In the genomic region with DNA sequence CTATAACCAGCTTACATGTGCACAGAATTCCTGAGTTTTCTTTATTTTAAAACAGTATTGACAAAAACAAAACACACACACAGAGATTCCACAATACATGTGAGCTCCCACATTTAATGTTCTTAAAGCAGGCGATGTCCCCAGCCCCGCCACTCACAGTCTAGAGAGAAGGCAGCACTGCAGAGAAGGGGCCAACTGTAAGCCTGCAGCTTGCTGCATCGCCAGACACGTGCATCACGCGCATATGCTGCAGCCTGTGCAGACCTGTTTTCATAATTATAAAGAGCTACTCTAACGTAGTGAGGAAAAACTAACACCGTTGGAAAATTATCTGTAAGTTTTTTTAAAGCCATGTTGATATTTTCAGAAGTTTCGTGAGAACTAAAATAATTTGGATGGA, we compare ENCODE assay signal across 11 mouse cellular contexts. TPM values are rescaled to one million over a fixed set of nuclear protein-coding genes. Genes with fewer than 3 reads are reported as not detected.
A peak's percentile ranks its signal among the peaks of the same experiment; 100 is the strongest.
DNase-seq lines count a peak whose midpoint lies in the region; ATAC-seq and TF ChIP-seq lines count a peak whose summit lies in the region.
"Had no signal": no experiment of that assay in that cellular context is flagged by ENCODE, and none has a peak within 500 bp of the region (broad histone marks: within the 10 kb centered on the region; RNA-seq: fewer than 3 reads in every experiment).

No protein-coding gene starts in this region.

- H3K27me3 ChIP-seq in heart, embryonic 14.5 days (ENCODE audit: control insufficient read depth, insufficient read depth, low read length): no peaks in the 10 kb centered on the region
- no peaks in the 10 kb centered on the region for H3K27me3 ChIP-seq in heart, embryonic 12.5 days (replicated peaks)
- no peaks in the 10 kb centered on the region for H3K27me3 ChIP-seq in limb, embryonic 10.5 days (ENCODE audit: low read depth, poor library complexity, severe bottlenecking)
- no peaks in the 10 kb centered on the region for H3K27me3 ChIP-seq in neural tube, embryonic 15.5 days (replicated peaks)
- no peaks in the 10 kb centered on the region for H3K27me3 ChIP-seq in midbrain, embryonic 15.5 days (replicated peaks)
- H3K27me3 ChIP-seq in forebrain, embryonic 11.5 days (ENCODE audit: control insufficient read depth, insufficient read depth, low read length): no peaks in the 10 kb centered on the region

- no peak overlapping the region for H3K9ac ChIP-seq in heart, embryonic 14.5 days (ENCODE audit: low read length)
- H3K9ac ChIP-seq in heart, embryonic 12.5 days: no peak overlapping the region
- no peak overlapping the region for H3K9ac ChIP-seq in neural tube, embryonic 15.5 days (replicated peaks)
- H3K9ac ChIP-seq in midbrain, embryonic 15.5 days: no peak overlapping the region
- no peak overlapping the region for H3K9ac ChIP-seq in forebrain, embryonic 11.5 days (ENCODE audit: low read length)

- no peaks in the 10 kb centered on the region for H3K9me3 ChIP-seq in heart, embryonic 14.5 days (ENCODE audit: control insufficient read depth, low read length)
- H3K9me3 ChIP-seq in heart, embryonic 12.5 days (replicated peaks): peaks cover 3% of the 10 kb centered on the region; the same call in 1 of the 2 replicates
- no peaks in the 10 kb centered on the region for H3K9me3 ChIP-seq in limb, embryonic 10.5 days (replicated peaks)
- no peaks in the 10 kb centered on the region for H3K9me3 ChIP-seq in neural tube, embryonic 15.5 days (replicated peaks)
- H3K9me3 ChIP-seq in midbrain, embryonic 15.5 days: no peaks in the 10 kb centered on the region
- H3K9me3 ChIP-seq in forebrain, embryonic 11.5 days (ENCODE audit: control insufficient read depth, low read length): no peaks in the 10 kb centered on the region; the same call in 1 of the 2 replicates

- no peak overlapping the region for H3K4me3 ChIP-seq in heart, embryonic 14.5 days (ENCODE audit: control insufficient read depth in 1 of 2, insufficient read depth in 1 of 2, low read depth in 1 of 2, low read length in 2 of 2)
- H3K4me3 ChIP-seq in heart, embryonic 12.5 days: no peak overlapping the region
- no peak overlapping the region for H3K4me3 ChIP-seq in left cerebral cortex, adult 2 months
- no peak overlapping the region for H3K4me3 ChIP-seq in limb, embryonic 10.5 days
- no peak overlapping the region for H3K4me3 ChIP-seq in neural tube, embryonic 15.5 days (replicated peaks)
- H3K4me3 ChIP-seq in midbrain, embryonic 15.5 days: no peak overlapping the region
- H3K4me3 ChIP-seq in forebrain, embryonic 11.5 days (ENCODE audit: low read depth, low read length): no peak overlapping the region

- no peak for DNase-seq in left cerebral cortex, adult 2 months (ENCODE audit: extremely low spot score in 1 of 2, low spot score in 2 of 2)
- DNase-seq in left cerebral cortex, adult 11 months (ENCODE audit: low spot score): no peak
- no peak for DNase-seq in limb, embryonic 10.5 days (ENCODE audit: low spot score)
- no peak for DNase-seq in forebrain, embryonic 11.5 days (ENCODE audit: low spot score)
- DNase-seq: adrenal gland, postnatal 10 days; heart, adult 18-20 months had no signal

- no peaks in the 10 kb centered on the region; a peak in 1 of 4 replicates for H3K4me1 ChIP-seq in heart, embryonic 14.5 days (ENCODE audit: control insufficient read depth in 2 of 2, insufficient read depth in 2 of 2, low read length in 2 of 2)
- peaks cover 13% of the 10 kb centered on the region for H3K4me1 ChIP-seq in heart, embryonic 12.5 days (replicated peaks)
- peaks cover 20% of the 10 kb centered on the region for H3K4me1 ChIP-seq in limb, embryonic 10.5 days
- peaks cover 4% of the 10 kb centered on the region; the same call in 1 of the 2 replicates for H3K4me1 ChIP-seq in neural tube, embryonic 15.5 days
- H3K4me1 ChIP-seq in midbrain, embryonic 15.5 days: no peaks in the 10 kb centered on the region
- 0 out of 2 replicates have a peak, but pooled peaks cover 2% of the 10 kb centered on the region for H3K4me1 ChIP-seq in forebrain, embryonic 11.5 days (replicated peaks; ENCODE audit: control insufficient read depth, insufficient read depth, low read length)

- no peak for ATAC-seq in heart, embryonic 14.5 days (ENCODE audit: insufficient number of reproducible peaks, insufficient read depth, low FRiP score, low read depth)
- ATAC-seq in heart, embryonic 12.5 days (ENCODE audit: insufficient number of reproducible peaks, low FRiP score): no peak
- peak; percentile 56; the same call in 1 of the 2 replicates for ATAC-seq in neural tube, embryonic 15.5 days (ENCODE audit: low FRiP score)
- no peak for ATAC-seq in midbrain, embryonic 15.5 days (replicated peaks)
- no peak for ATAC-seq in forebrain, embryonic 11.5 days (replicated peaks; ENCODE audit: low FRiP score)

- peak overlapping the region; percentile 55; the same call in 1 of the 2 replicates for H3K4me2 ChIP-seq in heart, embryonic 14.5 days (ENCODE audit: low read length)
- H3K4me2 ChIP-seq in heart, embryonic 12.5 days: no peak overlapping the region
- peak overlapping the region; percentile 41 for H3K4me2 ChIP-seq in neural tube, embryonic 15.5 days
- no peak overlapping the region for H3K4me2 ChIP-seq in midbrain, embryonic 15.5 days
- no peak overlapping the region for H3K4me2 ChIP-seq in forebrain, embryonic 11.5 days (ENCODE audit: low read depth, low read length, severe bottlenecking)

- peaks cover 9% of the 10 kb centered on the region for H3K36me3 ChIP-seq in heart, embryonic 14.5 days (ENCODE audit: control insufficient read depth, insufficient read depth, low read length)
- peaks cover 19% of the 10 kb centered on the region for H3K36me3 ChIP-seq in heart, embryonic 12.5 days
- H3K36me3 ChIP-seq in limb, embryonic 10.5 days: peaks cover 16% of the 10 kb centered on the region
- H3K36me3 ChIP-seq in neural tube, embryonic 15.5 days: peaks cover 7% of the 10 kb centered on the region; the same call in 1 of the 2 replicates
- no peaks in the 10 kb centered on the region for H3K36me3 ChIP-seq in midbrain, embryonic 15.5 days (replicated peaks)
- H3K36me3 ChIP-seq in forebrain, embryonic 11.5 days (ENCODE audit: control insufficient read depth, insufficient read depth, low read length): no peaks in the 10 kb centered on the region; the same call in 1 of the 2 replicates

- TF ChIP-seq CTCF in left cerebral cortex, adult 2 months (IDR thresholded peaks at IDR 0.05): no peak

- no peak overlapping the region for H3K27ac ChIP-seq in heart, embryonic 14.5 days (replicated peaks in 1 of 2; ENCODE audit: control insufficient read depth in 1 of 2, insufficient read depth in 1 of 2, low read depth in 2 of 2, low read length in 2 of 2)
- H3K27ac ChIP-seq in heart, embryonic 12.5 days (ENCODE audit: poor library complexity, severe bottlenecking): no peak overlapping the region
- H3K27ac ChIP-seq in left cerebral cortex, adult 2 months: peak overlapping the region; percentile 24; the same call in 1 of the 2 replicates
- H3K27ac ChIP-seq in limb, embryonic 10.5 days: peak overlapping the region; percentile 62; the same call in 1 of the 2 replicates
- H3K27ac ChIP-seq in neural tube, embryonic 15.5 days (replicated peaks): no peak overlapping the region
- no peak overlapping the region for H3K27ac ChIP-seq in midbrain, embryonic 15.5 days
- H3K27ac ChIP-seq in forebrain, embryonic 11.5 days (ENCODE audit: low read depth, low read length): no peak overlapping the region

- intact Hi-C loops in left cerebral cortex, adult 2 months (cut with DNase I): no loop called here

- WGBS in heart, embryonic 14.5 days: 84% methylated on average over 9 of the region's 9 CpGs
- 80% methylated on average over 9 of the region's 9 CpGs for WGBS in heart, embryonic 12.5 days
- WGBS in limb, embryonic 10.5 days: 85% methylated on average over 9 of the region's 9 CpGs
- 65% methylated on average over 9 of the region's 9 CpGs for WGBS in neural tube, embryonic 15.5 days
- 83% methylated on average over 9 of the region's 9 CpGs for WGBS in midbrain, embryonic 15.5 days
- whole genome bisulfite sequencing in forebrain, embryonic 11.5 days: 89% methylated on average over 9 of the region's 9 CpGs

RNA-seq across cellular contexts. Expression of a gene that starts 27.5 kb away (rescaled TPM):
- polyA plus RNA-seq in heart, embryonic 14.5 days (2014; fragmentation: Nextera tagmentation; extraction: Ambion mirVana): 8.7 and 9.4 TPM in 2 replicates
- 5.4 and 6.9 TPM in 2 replicates for polyA plus RNA-seq in heart, embryonic 12.5 days (2016; fragmentation: Nextera tagmentation; extraction: Ambion mirVana)
- 10 to 100 TPM; 13.5 to 15.5 TPM for total RNA-seq in left cerebral cortex, adult 2 months (2021)
- polyA plus RNA-seq in limb, embryonic 10.5 days (2016; fragmentation: Nextera tagmentation; extraction: Ambion mirVana): 2.8 TPM in 2 replicates
- polyA plus RNA-seq in neural tube, embryonic 15.5 days (2015; fragmentation: Nextera tagmentation; extraction: Ambion mirVana): 2.1 and 3.3 TPM in 2 replicates
- polyA plus RNA-seq in midbrain, embryonic 15.5 days (2015; fragmentation: Nextera tagmentation; extraction: Ambion mirVana): 2.5 and 2.8 TPM in 2 replicates
- polyA plus RNA-seq in forebrain, embryonic 11.5 days (2014; fragmentation: Nextera tagmentation; extraction: Ambion mirVana): 17.9 and 20.3 TPM in 2 replicates

RNA-seq across cellular contexts. Expression of a gene that starts 28.1 kb away (rescaled TPM):
- polyA plus RNA-seq in heart, embryonic 14.5 days (2014; fragmentation: Nextera tagmentation; extraction: Ambion mirVana): 23.6 and 28.2 TPM in 2 replicates
- polyA plus RNA-seq in heart, embryonic 12.5 days (2016; fragmentation: Nextera tagmentation; extraction: Ambion mirVana): 21.7 and 22.9 TPM in 2 replicates
- 10 to 100 TPM; 19.2 to 20.9 TPM for total RNA-seq in left cerebral cortex, adult 2 months (2021)
- 50.3 and 61.9 TPM in 2 replicates for polyA plus RNA-seq in limb, embryonic 10.5 days (2016; fragmentation: Nextera tagmentation; extraction: Ambion mirVana)
- polyA plus RNA-seq in neural tube, embryonic 15.5 days (2015; fragmentation: Nextera tagmentation; extraction: Ambion mirVana): 41.3 and 44.2 TPM in 2 replicates
- polyA plus RNA-seq in midbrain, embryonic 15.5 days (2015; fragmentation: Nextera tagmentation; extraction: Ambion mirVana): 58.3 and 60.2 TPM in 2 replicates
- polyA plus RNA-seq in forebrain, embryonic 11.5 days (2014; fragmentation: Nextera tagmentation; extraction: Ambion mirVana): 93.1 and 93.2 TPM in 2 replicates

RNA-seq across cellular contexts. Expression of a gene that starts 28.3 kb away (rescaled TPM):
- 0.19 and 0.23 TPM in 2 replicates for polyA plus RNA-seq in heart, embryonic 14.5 days (2014; fragmentation: Nextera tagmentation; extraction: Ambion mirVana)
- polyA plus RNA-seq in heart, embryonic 12.5 days (2016; fragmentation: Nextera tagmentation; extraction: Ambion mirVana): 0.10 and 0.19 TPM in 2 replicates
- under 1 TPM; 0.18 to 0.19 TPM for total RNA-seq in left cerebral cortex, adult 2 months (2021)
- polyA plus RNA-seq in limb, embryonic 10.5 days (2016; fragmentation: Nextera tagmentation; extraction: Ambion mirVana): 0.15 TPM in 1 of 2 replicates, not detected in the other
- polyA plus RNA-seq in neural tube, embryonic 15.5 days (2015; fragmentation: Nextera tagmentation; extraction: Ambion mirVana): 0.08 and 0.13 TPM in 2 replicates
- polyA plus RNA-seq in midbrain, embryonic 15.5 days (2015; fragmentation: Nextera tagmentation; extraction: Ambion mirVana): 0.27 and 0.39 TPM in 2 replicates
- 0.15 TPM in 1 of 2 replicates, not detected in the other for polyA plus RNA-seq in forebrain, embryonic 11.5 days (2014; fragmentation: Nextera tagmentation; extraction: Ambion mirVana)
- total RNA-seq: heart, adult 18-20 months had no signal
- polyA plus RNA-seq: liver, adult 2 months had no signal

Comparison
In these comparisons a context has a peak if more than half of its experiments do, and no peak if none do; other contexts are left out.
1. H3K4me2 ChIP-seq: peak in heart, embryonic 14.5 days (single experiment) and neural tube, embryonic 15.5 days (single experiment); none in heart, embryonic 12.5 days (single experiment), midbrain, embryonic 15.5 days (single experiment) and forebrain, embryonic 11.5 days (single experiment).
2. H3K27ac ChIP-seq: peak in left cerebral cortex, adult 2 months (single experiment) and limb, embryonic 10.5 days (single experiment); none in heart, embryonic 14.5 days (0 of 2), heart, embryonic 12.5 days (single experiment), neural tube, embryonic 15.5 days (single experiment), midbrain, embryonic 15.5 days (single experiment) and forebrain, embryonic 11.5 days (single experiment).